Mouse (Mus musculus): ENCODE data around the gene Aurka.

Gene Aurka

DNA sequence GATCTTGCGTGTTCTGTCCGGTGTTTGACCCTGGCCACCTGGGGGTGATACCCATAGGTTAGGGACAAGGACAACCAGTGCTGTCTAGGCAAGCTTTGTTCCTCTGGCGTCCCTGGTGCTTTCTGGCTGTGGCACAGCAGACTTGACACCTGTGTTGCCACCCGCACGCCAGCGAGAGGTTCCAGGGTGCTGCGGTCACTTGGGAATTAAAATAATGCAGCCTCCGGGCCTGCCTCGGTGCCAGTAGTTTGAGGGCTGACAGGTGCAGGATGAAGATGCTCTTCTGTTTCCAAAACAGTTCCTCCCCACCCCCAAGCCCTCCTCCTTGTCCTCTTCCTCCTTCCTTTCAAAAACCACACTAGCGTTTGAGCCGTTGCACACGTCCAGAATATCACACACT, 11.6 kb upstream of the Aurka start:
- no peak for DNase-seq (ENCODE audit: low read depth, low spot score)

DNA sequence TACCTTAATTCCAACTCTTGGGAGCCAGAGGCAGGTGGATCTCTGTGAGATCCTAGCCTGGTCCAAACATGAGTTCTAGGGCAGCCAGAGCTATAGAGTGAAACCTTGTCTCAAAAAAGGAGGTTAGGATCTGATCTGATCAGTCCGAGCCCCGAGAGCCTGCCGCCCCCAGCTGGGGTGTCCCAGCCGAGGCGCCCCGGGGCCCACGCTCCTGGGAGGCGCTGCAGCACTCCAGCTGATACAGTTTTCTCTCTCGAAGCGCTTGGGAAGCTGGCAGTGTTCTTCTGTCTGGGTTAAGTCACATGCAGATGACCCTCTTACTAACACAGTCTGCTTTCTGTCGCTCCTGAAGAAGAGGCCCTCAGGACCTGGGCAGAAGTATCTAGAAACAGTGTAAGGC, 11.0 kb upstream of the Aurka start:
- no peak for DNase-seq (ENCODE audit: low read depth, low spot score)

DNA sequence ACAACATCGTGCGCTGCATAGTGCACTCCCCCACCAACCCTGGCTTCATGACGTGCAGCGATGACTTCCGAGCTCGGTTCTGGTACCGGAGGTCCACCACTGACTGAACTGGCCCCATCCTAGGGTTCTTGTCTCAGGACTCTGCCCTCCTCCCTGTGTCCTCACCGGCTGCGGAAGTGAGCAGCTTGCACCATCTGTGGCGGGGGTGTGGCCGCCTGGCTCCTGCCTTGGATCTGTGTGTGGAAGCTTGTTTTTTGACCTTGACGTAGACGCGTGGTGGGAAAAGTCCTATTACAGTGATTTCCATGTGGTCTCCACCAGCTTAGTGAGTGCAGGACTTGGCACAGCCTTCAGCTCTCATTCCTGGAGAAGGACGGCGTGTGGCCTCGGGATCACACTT, 10.2 kb upstream of the Aurka start:
- DNase-seq (ENCODE audit: low read depth, low spot score): no peak

GRCm38 (mm10) chr2:172378332-172378731, 8.0 kb upstream of the Aurka start:
- DNase-seq (ENCODE audit: low read depth, low spot score): peak; percentile 57

DNA sequence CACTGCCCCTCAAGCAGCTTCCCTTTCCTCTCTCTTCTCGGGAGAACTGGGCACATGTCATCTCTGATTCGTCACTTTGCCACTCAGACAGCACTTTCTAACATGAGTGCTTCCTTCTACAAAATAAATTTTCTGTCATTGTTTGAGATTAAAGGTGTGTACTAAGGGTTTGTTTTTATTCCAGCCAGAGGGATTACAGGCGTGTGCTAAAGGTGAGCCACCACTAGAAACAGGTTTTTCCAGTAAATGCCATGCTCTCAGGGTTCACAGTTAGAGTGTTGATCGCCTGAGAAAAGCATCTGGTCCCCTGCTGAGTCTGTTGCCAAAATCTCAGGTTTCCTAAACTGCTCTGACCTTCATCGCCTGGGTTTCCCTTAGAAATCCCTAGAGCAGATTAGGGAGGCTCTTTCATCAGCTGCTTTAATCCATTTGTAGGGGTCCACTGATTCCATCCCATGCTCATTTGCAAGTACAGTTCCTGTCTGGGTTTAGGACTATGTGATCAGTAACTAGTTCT, 6.7 kb upstream of the Aurka start:
- no peak for DNase-seq (ENCODE audit: low read depth, low spot score)

DNA sequence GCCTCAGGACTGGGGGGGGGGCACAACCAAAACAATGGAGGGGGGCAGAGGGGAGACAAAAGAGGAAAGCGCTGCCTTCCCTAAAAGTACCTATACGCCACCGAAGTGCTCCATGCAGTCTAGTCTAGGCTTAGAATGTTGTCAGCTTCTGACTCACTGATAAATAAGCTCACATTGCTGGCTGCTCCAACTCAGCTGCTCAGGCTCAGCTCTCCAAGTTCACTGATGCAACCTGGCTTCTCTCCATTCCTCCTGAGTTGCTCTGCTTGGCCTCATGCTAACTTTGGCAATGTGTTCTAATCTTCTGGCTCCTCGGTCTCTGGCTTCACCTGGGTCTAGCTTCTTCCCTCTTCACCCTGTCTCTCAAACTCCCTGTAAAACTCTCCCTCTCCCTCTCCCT, 6.2 kb upstream of the Aurka start:
- DNase-seq (ENCODE audit: low read depth, low spot score): no peak

GRCm38 (mm10) chr2:172371258-172371657, 923 bp upstream of the Aurka start:
- peak; percentile 26 for DNase-seq (ENCODE audit: low read depth, low spot score)

DNA sequence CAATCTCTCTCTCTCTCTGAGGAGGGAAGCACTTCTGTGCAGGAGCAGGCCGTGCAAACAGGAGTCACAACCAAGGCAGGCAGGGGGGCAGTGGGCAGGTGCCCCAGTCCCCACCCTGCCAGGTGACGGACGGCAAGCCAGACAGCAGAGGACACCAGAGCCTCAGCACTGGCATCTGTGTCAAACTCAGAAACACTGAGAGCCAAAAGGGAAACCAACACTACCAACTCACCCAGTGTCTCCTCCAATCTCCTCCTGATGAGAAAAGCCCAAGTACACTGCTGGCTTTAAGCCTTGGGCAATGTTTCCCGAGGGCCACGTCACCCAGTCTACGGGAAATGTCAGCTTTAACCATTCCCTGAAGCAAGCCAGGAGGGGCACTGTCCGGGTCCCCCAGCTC, 7.2 kb downstream of the Aurka start:
- no peak for DNase-seq (ENCODE audit: low read depth, low spot score)

DNA sequence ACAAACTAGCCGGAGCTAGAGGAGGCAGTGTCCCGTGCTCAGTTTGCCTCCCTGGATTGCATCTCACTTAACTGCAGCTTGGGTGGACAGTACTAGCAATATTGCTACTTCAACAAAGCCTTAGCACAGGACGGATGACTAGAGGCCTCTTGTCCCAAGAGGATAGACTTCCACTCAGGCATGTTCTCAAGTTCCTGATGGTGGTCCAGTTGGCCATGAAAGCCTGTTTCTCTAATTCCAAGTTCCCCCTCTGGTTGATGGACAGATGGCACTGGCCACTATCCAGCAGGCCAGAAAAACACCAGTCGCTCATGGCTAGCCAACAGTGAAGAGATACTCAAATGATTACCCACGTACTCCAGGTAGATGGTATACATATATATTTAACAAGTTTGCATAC, 14.5 kb downstream of the Aurka start:
- DNase-seq (ENCODE audit: low read depth, low spot score): no peak

GRCm38 (mm10) chr2:172354761-172355160, 15.6 kb downstream of the Aurka start:
- DNase-seq (ENCODE audit: low read depth, low spot score): no peak

GRCm38 (mm10) chr2:172353218-172353617, 17.1 kb downstream of the Aurka start:
- no peak for DNase-seq (ENCODE audit: low read depth, low spot score)

DNA sequence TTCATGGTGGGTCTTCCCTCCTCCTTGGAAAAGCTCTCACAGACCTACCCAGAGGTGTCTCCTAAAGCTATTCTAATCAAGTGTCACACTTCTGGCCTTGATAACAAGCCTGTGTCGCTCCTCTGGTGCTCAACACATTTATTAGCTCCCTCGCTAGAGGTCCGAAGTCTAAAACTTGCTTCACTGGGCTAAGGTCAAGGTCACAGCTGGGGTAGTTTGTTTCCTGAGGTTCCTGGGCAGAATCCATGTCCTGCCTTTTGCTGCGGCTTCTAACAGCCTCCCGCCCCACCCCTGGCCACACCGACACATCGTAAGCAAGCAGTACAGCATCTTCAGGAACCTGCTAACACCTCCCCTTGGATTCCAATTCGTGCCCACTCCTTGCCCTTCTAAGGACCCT, 19.6 kb downstream of the Aurka start:
- DNase-seq (ENCODE audit: low read depth, low spot score): no peak

- DNase-seq (ENCODE audit: low read depth, low spot score): no peak
These were observed 20.6 kb downstream of the Aurka start for GRCm38 (mm10) chr2:172349776-172350175.

DNA sequence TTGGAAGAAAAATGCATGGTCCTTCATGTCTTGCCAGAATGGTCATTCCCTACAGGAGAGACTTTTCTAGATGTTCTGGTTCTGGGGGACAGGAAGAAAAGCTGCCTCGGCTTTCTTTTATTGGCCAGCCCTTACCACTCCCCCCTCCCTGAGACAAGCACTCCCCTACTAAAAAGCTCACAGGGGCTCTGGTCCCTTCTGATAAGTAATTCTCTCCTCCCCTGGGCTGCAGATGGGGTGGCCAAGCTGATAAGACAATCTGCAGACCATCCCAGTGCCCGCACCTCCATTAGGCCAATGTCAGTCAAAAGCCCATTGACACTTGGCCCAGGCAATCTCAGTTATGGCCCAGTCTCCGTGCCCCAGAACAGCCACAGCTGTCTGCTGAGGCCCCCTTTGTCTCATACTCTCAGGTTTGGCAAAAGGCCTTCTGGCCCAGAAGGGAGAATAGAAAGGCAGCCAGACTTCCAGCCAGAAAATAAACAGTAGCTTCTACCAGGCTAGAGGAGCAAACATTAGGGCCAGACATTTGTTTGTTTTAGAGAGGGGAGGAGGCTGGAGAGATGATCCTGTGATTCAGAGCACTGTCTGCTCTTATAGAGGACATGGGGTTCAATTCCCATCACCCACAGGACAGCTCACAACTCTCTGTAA, 21.9 kb downstream of the Aurka start:
- DNase-seq (ENCODE audit: low read depth, low spot score): no peak

GRCm38 (mm10) chr2:172346933-172347611, 23.3 kb downstream of the Aurka start:
- DNase-seq (ENCODE audit: low read depth, low spot score): no peak

GRCm38 (mm10) chr2:172346034-172346929, 24.1 kb downstream of the Aurka start:
- peak; percentile 40 for DNase-seq (ENCODE audit: low read depth, low spot score)

GRCm38 (mm10) chr2:172345258-172345738, 25.0 kb downstream of the Aurka start, which contains the start of gene Fam210b:
Gene Fam210b (plus strand): TSS chr2:172345565.
- peak; percentile 98 for DNase-seq (ENCODE audit: low read depth, low spot score)

- no peak for DNase-seq (ENCODE audit: low read depth, low spot score)
These were observed 25.7 kb downstream of the Aurka start for GRCm38 (mm10) chr2:172344669-172345068.

DNA sequence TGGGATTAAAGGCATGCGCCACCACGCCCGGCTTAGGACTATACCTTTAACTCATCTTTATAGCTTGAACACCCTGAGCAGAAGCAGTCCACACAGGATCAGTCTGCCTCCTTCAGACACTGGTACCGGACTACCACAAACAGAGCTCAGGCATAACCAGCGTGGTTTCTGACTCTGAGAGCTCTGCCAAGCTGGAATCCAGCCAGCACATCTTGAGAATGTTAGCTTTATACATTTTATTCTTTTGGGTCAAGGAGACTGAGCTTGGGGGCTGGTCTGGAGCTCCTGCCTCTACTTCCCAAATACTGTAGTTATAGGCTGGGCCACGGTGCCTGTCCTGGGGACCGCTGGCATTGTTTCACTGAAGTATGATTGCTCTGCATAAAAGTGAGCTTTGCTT, 26.6 kb downstream of the Aurka start:
- no peak for DNase-seq (ENCODE audit: low read depth, low spot score)

- no peak for DNase-seq (ENCODE audit: low read depth, low spot score)
These were observed 28.7 kb downstream of the Aurka start for GRCm38 (mm10) chr2:172341606-172342005.

GRCm38 (mm10) chr2:172340936-172341335, 29.4 kb downstream of the Aurka start:
- no peak for DNase-seq (ENCODE audit: low read depth, low spot score)
